Mouse (Mus musculus) hindbrain, embryonic 14.5 days (tissue): Measurements from ENCODE around the gene Casq2. TPM values are rescaled to one million over a fixed set of nuclear protein-coding genes. Genes with fewer than 3 reads are reported as not detected.

Experiments
- ATAC-seq: fragments of 200-750 bp; cut with Nextera tagmentation; 2 replicates; pipeline ENCODE4 v1.8.0; 2017; ENCODE audit warnings: moderate number of reproducible peaks, mild to moderate bottlenecking, moderate TSS enrichment, moderate library complexity; ENCODE audit not compliant: low FRiP score
- DNase-seq: peaks from one replicate; pipeline ENCODE4 v3.0.0-alpha.2; 2015; ENCODE audit warnings: low spot score
- H3K27ac ChIP-seq: fragments of 300-500 bp; sonication (generic); 2 replicates; pipeline ENCODE4 v1.5.1; 2014; ENCODE audit warnings: mild to moderate bottlenecking, moderate library complexity
- H3K27me3 ChIP-seq: fragments of 300-500 bp; sonication (generic); 2 replicates; pipeline ENCODE4 v1.6.1; 2014; ENCODE audit warnings: mild to moderate bottlenecking, low read length, mixed read lengths; ENCODE audit not compliant: control insufficient read depth, insufficient read depth
- H3K36me3 ChIP-seq: fragments of 300-500 bp; sonication (generic); replicated peaks from 2 replicates; pipeline ENCODE4 v1.6.1; 2014; ENCODE audit not compliant: control insufficient read depth, insufficient read depth
- H3K4me1 ChIP-seq: fragments of 300-500 bp; sonication (generic); replicated peaks from 2 replicates; pipeline ENCODE4 v1.6.1; 2014; ENCODE audit warnings: antibody characterized with exemption, low read length, mixed read lengths; ENCODE audit not compliant: control insufficient read depth, insufficient read depth
- H3K4me2 ChIP-seq: fragments of 300-500 bp; sonication (generic); replicated peaks from 2 replicates; pipeline ENCODE4 v1.6.1; 2014; ENCODE audit warnings: mild to moderate bottlenecking, moderate library complexity
- H3K4me3 ChIP-seq: fragments of 300-500 bp; sonication (generic); replicated peaks from 2 replicates; pipeline ENCODE4 v1.5.1; 2014; ENCODE audit warnings: mild to moderate bottlenecking, low read length
- H3K9ac ChIP-seq: fragments of 300-500 bp; sonication (generic); 2 replicates; pipeline ENCODE4 v1.6.1; 2014
- H3K9me3 ChIP-seq: fragments of 300-500 bp; sonication (generic); 2 replicates; pipeline ENCODE4 v1.6.1; 2016; ENCODE audit warnings: low read length; ENCODE audit not compliant: control insufficient read depth
- WGBS: fragments of 180-500 bp; shearing (Covaris S2); extraction: QIAGEN DNeasy Blood & Tissue Kit; methylation state at CpG from one replicate; pipeline ENCODE4 v1.1.7; 2014; 5-methylcytosine and 5-hydroxymethylcytosine counted together
- polyA plus RNA-seq: library from polyadenylated mRNA; unstranded; fragments of >200 nt; fragmentation: Nextera tagmentation; extraction: Ambion mirVana; gene quantifications from 2 replicates; pipeline ENCODE4 v1.2.1, GENCODE M21; 2014

The Casq2 gene
- polyA plus RNA-seq, 1 experiment from 2014 or later = 0.32 TPM

DNA sequence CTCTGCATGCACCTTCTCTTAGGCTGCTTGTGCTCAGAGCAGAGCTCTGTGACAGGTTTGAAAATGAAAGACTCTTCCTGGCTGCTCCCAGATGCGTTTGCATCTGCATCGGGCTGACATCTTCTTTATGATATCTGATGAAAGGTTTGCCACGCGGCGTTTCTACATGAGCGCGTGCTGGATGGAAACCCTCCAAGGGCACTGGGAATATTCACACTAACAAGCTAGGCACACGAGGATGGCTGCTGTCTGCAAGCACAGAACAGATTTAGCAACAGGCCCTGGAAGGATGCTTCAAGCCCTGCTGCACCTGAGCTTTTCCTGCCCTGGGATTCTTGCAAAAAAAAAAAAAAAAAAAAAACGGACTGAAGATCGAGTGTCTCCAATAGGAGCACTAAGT, 50.9 kb downstream of the Casq2 start:
- Histone ChIP-seq H3K4me2 (no peak overlapping the region), H3K4me1 (peaks cover 6% of the 10 kb centered on the region), H3K27me3 (no peaks in the 10 kb centered on the region), H3K9ac (no peak overlapping the region), H3K9me3 (no peaks in the 10 kb centered on the region), H3K4me3 (no peak overlapping the region), H3K36me3 (no peaks in the 10 kb centered on the region), H3K27ac (peak overlapping the region; percentile 65)
- DNase-seq (peak; percentile 45), ATAC-seq (no peak)
- WGBS = 49% methylated on average over 10 of the region's 10 CpGs

DNA sequence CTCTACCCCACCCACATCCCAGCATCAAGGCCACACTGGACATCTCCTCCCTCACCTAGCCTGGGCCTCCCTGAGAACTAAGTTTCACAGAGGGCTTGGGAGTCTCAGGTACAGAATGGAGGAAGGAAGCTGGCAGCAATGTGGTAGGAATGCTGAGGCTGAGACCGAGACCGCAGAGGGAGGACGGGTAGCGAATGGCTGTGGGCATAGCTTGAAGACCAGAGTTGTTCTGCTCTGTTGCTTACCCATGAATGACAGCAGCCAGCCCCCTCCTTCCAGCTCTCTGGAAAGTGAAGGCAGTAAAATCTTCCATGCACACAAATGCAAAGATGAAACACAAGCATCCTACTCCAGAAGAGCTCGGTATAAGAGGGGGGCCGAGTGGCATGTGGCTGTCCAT, 52.7 kb downstream of the Casq2 start:
- Histone ChIP-seq H3K4me1 (peaks cover 6% of the 10 kb centered on the region), H3K4me3 (no peak overlapping the region), H3K9me3 (no peaks in the 10 kb centered on the region), H3K27ac (no peak overlapping the region), H3K27me3 (no peaks in the 10 kb centered on the region), H3K36me3 (no peaks in the 10 kb centered on the region), H3K9ac (no peak overlapping the region), H3K4me2 (no peak overlapping the region)
- ATAC-seq = no peak
- no peak for DNase-seq
- 57% methylated on average over 6 of the region's 6 CpGs for WGBS

DNA sequence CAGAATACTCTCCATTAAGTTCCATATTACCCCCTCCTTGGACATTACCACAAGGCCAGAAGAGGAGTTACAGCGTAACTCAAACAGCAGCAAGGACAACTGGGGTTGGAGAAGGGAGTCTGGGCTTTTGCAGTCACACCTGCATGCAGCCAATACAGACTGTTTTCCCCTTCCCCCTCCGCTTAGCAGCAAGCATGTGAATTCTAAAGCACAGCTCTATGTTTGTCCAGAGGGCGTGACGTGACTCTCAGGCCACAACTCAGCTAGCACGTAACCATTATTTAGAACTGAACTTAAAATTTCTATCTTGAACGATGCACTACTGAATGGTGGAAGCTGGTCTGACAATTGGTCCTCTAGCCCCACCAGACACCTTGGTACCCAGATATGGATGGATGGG, 54.4 kb downstream of the Casq2 start:
- Histone ChIP-seq H3K9ac (no peak overlapping the region), H3K9me3 (no peaks in the 10 kb centered on the region), H3K4me1 (peaks cover 2% of the 10 kb centered on the region; the same call in 1 of the 2 replicates), H3K27me3 (no peaks in the 10 kb centered on the region), H3K36me3 (no peaks in the 10 kb centered on the region), H3K4me3 (no peak overlapping the region), H3K4me2 (no peak overlapping the region), H3K27ac (no peak overlapping the region)
- 84% methylated on average over 6 of the region's 6 CpGs for WGBS
- ATAC-seq (no peak), DNase-seq (no peak)

DNA sequence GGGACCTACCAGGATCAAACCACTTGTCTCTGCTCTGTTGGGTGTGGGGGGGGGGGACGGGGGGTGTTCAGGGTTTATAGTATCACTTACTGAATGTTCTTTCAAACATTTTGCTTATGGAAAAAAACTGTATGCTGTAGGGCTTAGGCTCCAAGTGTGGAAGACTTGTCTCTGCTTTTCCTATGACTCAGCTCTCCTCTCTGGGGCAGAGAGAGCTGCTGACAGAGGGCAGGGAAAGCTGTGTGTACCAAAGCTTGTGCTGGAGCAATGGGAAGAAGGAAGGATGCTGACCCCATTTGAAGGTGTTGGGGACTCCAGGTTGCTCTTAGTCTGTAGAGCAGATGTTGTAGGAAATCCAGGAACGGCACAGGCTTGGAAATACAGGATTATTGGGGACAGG, 55.2 kb downstream of the Casq2 start:
- DNase-seq = no peak
- H3K4me3 ChIP-seq = no peak overlapping the region
- no peaks in the 10 kb centered on the region for H3K27me3 ChIP-seq
- ATAC-seq = no peak
- no peak overlapping the region for H3K27ac ChIP-seq
- 79% methylated on average over 2 of the region's 2 CpGs for WGBS
- H3K4me1 ChIP-seq = no peaks in the 10 kb centered on the region
- no peak overlapping the region for H3K4me2 ChIP-seq
- H3K9ac ChIP-seq = no peak overlapping the region
- no peaks in the 10 kb centered on the region for H3K9me3 ChIP-seq
- no peaks in the 10 kb centered on the region for H3K36me3 ChIP-seq

DNA sequence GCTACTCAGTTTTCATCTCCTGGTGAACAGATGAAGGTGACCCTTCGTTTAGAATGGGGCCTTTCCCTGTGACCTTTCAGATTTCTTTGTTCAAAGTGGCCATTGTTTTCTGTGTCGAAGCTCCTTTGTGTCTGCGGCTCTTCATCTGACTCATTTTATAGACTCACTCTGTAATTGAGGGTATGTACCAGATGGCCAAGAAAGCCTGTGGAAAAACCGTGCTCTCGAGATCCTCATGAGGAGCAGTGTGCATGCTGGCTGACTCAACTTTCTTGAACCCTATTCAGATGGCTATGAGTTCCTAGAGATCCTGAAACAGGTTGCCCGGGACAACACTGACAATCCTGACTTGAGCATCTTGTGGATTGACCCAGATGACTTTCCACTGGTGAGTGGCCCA, 55.7 kb downstream of the Casq2 start:
- 29% methylated on average over 6 of the region's 6 CpGs for WGBS
- Histone ChIP-seq H3K9me3 (no peaks in the 10 kb centered on the region), H3K4me1 (no peaks in the 10 kb centered on the region), H3K4me3 (no peak overlapping the region), H3K27me3 (no peaks in the 10 kb centered on the region), H3K4me2 (no peak overlapping the region), H3K27ac (no peak overlapping the region), H3K36me3 (no peaks in the 10 kb centered on the region), H3K9ac (no peak overlapping the region)
- DNase-seq = no peak
- ATAC-seq = no peak

DNA sequence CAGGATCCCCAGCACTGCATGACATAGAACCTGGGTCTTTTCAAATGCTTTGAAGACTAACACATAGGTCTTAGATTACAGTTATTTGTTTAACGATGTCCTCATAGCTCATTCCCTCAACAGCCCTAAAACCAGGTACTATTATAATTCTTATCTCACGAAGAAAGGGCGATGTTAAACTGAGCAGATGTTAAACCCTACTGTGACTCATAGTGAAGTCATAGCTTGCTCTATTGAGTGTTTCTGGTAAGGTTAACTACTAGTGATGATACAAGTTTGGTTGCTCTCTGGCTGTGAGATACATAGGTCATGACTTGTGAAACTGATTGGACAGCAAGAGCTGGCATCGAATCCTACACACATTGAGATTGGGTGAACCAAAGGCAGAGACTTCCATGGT, 56.7 kb downstream of the Casq2 start:
- DNase-seq (no peak), ATAC-seq (no peak)
- Histone ChIP-seq H3K36me3 (no peaks in the 10 kb centered on the region), H3K27me3 (no peaks in the 10 kb centered on the region), H3K9ac (no peak overlapping the region), H3K4me3 (no peak overlapping the region), H3K4me2 (no peak overlapping the region), H3K4me1 (no peaks in the 10 kb centered on the region; the same call in 1 of the 2 replicates), H3K27ac (no peak overlapping the region), H3K9me3 (no peaks in the 10 kb centered on the region)
- WGBS = 96% methylated on average over 4 of the region's 4 CpGs

DNA sequence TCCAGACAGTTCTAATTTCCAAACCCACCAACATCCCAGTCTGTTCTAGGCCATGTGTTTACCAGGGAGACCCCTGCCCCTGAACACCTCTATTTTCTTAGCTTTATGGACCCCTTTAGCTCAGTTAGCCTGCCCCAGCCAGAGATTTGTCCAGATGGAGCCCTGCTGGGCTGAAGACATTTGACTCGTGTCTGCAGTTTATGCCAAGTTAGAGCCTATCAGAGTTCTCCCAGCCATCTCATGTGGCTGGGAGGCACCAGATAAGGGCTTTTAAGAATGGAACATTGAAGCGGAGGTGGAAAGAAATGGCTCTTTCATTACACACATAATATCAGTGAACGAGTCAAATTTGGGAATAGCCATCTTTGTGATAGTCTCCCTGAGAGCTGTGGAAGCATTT, 57.3 kb downstream of the Casq2 start:
- ATAC-seq (no peak), DNase-seq (no peak)
- WGBS = 88% methylated on average over 3 of the region's 3 CpGs

DNA sequence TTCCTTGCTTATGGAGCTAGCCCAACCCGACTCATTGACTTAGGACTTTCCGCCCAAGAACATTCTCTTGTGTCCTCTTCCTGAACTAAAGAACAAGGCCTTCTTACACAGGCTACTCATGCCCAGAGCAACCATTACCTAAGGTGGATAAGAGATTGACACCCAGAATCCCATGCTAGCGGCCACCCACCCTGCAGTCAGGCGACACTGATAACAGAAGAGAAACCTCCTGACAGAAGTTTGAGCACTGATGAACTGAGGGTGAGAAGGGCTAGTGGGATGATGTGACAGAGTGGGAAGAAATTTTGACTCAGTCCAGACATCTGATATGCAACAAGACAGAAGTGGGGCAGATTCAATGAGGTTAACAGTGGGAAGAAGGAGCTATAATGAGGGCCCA, 58.2 kb downstream of the Casq2 start:
- Histone ChIP-seq H3K27me3 (no peaks in the 10 kb centered on the region), H3K4me1 (no peaks in the 10 kb centered on the region; the same call in 1 of the 2 replicates), H3K4me3 (no peak overlapping the region), H3K36me3 (no peaks in the 10 kb centered on the region), H3K4me2 (no peak overlapping the region), H3K9ac (no peak overlapping the region), H3K9me3 (no peaks in the 10 kb centered on the region), H3K27ac (no peak overlapping the region)
- ATAC-seq (no peak), DNase-seq (no peak)
- WGBS = 95% methylated on average over 4 of the region's 4 CpGs

More for the DNA sequence above, 57.3 kb downstream of the Casq2 start:
- no peak overlapping the region for H3K9ac ChIP-seq
- no peaks in the 10 kb centered on the region for H3K27me3 ChIP-seq
- H3K4me3 ChIP-seq = no peak overlapping the region
- H3K4me1 ChIP-seq = no peaks in the 10 kb centered on the region; the same call in 1 of the 2 replicates
- no peaks in the 10 kb centered on the region for H3K9me3 ChIP-seq
- H3K27ac ChIP-seq = no peak overlapping the region
- H3K4me2 ChIP-seq = no peak overlapping the region
- H3K36me3 ChIP-seq = no peaks in the 10 kb centered on the region

DNA sequence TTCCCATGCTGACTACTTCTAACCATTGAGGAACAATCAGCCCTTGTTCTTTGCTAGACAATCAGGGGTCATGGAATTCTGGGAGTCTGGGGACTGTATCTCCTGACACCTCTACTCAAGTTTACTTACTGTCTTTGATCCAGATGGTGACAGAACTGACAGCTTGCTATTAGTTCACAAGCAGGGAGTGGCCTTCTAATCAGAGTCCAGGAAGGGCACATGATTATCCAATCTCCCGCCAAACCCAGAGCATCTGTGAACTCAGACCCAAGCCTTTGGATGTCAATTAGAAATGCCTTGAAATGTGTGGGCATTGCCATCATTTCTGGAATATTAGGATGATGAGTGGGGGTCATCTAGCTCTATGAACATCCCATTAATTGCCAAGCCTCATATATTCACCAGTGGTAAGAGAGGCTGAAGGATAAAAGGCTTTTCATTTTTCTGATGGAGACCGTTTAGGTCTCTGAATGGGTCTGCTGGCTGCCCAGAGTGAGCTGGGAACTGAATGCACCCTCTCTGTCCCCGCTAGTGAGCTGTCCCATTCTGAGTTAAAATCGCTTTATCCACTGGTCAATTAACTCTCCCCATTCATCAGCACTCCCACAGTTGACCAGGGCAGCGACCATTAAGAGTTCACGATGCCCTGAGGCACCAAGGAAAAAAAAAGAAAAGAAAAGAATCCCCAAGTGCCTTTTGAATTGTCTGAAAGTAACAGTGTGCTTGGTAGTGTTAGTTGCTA, 59.6 kb downstream of the Casq2 start:
- Histone ChIP-seq H3K4me3 (no peak overlapping the region), H3K4me1 (no peaks in the 10 kb centered on the region; the same call in 1 of the 2 replicates), H3K4me2 (no peak overlapping the region), H3K9me3 (no peaks in the 10 kb centered on the region), H3K9ac (no peak overlapping the region), H3K27ac (no peak overlapping the region), H3K27me3 (no peaks in the 10 kb centered on the region), H3K36me3 (no peaks in the 10 kb centered on the region)
- no peak for DNase-seq
- no peak for ATAC-seq
- 22% methylated on average over 6 of the region's 6 CpGs for WGBS

DNA sequence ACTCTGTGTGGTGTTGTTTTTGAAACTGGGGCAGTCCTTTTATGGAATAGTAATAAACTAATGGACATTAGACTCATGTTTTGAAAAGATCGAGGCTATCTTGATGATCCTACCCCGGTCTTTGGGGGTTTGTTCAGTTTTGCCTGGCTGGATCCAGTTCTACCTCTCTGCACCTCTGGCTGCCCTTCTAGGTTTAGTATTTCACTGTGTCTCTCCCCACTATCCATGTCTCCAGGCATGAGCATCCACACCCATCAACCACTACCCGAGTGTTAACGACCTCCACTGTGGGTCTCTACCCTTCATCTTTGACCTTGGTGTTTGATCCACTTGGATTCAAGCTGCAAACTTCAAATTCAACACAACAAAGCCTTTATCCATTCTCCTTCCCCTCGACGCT, 60.2 kb downstream of the Casq2 start:
- H3K4me3 ChIP-seq = no peak overlapping the region
- H3K4me2 ChIP-seq = no peak overlapping the region
- no peak overlapping the region for H3K9ac ChIP-seq
- H3K4me1 ChIP-seq = no peaks in the 10 kb centered on the region; the same call in 1 of the 2 replicates
- no peak overlapping the region for H3K27ac ChIP-seq
- DNase-seq (no peak), ATAC-seq (no peak)
- no peaks in the 10 kb centered on the region for H3K9me3 ChIP-seq
- no peaks in the 10 kb centered on the region for H3K36me3 ChIP-seq
- 75% methylated on average over 6 of the region's 6 CpGs for WGBS
- H3K27me3 ChIP-seq = no peaks in the 10 kb centered on the region
